Mouse (Mus musculus): ENCODE data around the gene Mob1a. TPM values are rescaled to one million over a fixed set of nuclear protein-coding genes. Genes with fewer than 3 reads are reported as not detected.

The Mob1a gene
- polyA plus RNA-seq, 1 experiment from 2014 or later, result 74.8 TPM

- under 1% methylated on average over 50 of the region's 53 CpGs for WGBS
- peak; percentile 95 for ATAC-seq (replicated peaks; ENCODE audit: low FRiP score, low TSS enrichment, low read depth)
- no peaks in the 10 kb centered on the region for H3K9me3 ChIP-seq (ENCODE audit: control insufficient read depth, low read length)
- peak overlapping the region; percentile 89 for H3K9ac ChIP-seq (ENCODE audit: low read length)
- H3K27me3 ChIP-seq (replicated peaks; ENCODE audit: control insufficient read depth, insufficient read depth, low read length), result no peaks in the 10 kb centered on the region
- peak overlapping the region; percentile 81 for H3K4me3 ChIP-seq (ENCODE audit: low read depth, low read length)
- peak; percentile 98 for DNase-seq (ENCODE audit: low spot score)
- H3K27ac ChIP-seq (ENCODE audit: low read depth), result no peak overlapping the region
- peaks cover 12% of the 10 kb centered on the region for H3K4me1 ChIP-seq (replicated peaks; ENCODE audit: control insufficient read depth, insufficient read depth, low read length)
- H3K36me3 ChIP-seq (ENCODE audit: control insufficient read depth, insufficient read depth, low read length), result peaks cover 18% of the 10 kb centered on the region; the same call in 1 of the 2 replicates
- peak overlapping the region; percentile 87 for H3K4me2 ChIP-seq (ENCODE audit: low read length)
These were observed 23.6 kb downstream of the Mob1a start for GRCm38 (mm10) chr6:83349274-83349958.

- H3K27me3 ChIP-seq (replicated peaks; ENCODE audit: control insufficient read depth, insufficient read depth, low read length), result no peaks in the 10 kb centered on the region
- H3K27ac ChIP-seq (ENCODE audit: low read depth), result no peak overlapping the region
- peak overlapping the region; percentile 81 for H3K4me3 ChIP-seq (ENCODE audit: low read depth, low read length)
- no peaks in the 10 kb centered on the region for H3K9me3 ChIP-seq (ENCODE audit: control insufficient read depth, low read length)
- peak overlapping the region; percentile 87 for H3K4me2 ChIP-seq (ENCODE audit: low read length)
- 80% methylated on average over 7 of the region's 7 CpGs for WGBS
- peaks cover 12% of the 10 kb centered on the region for H3K4me1 ChIP-seq (replicated peaks; ENCODE audit: control insufficient read depth, insufficient read depth, low read length)
- no peak for DNase-seq (ENCODE audit: low spot score)
- H3K9ac ChIP-seq (ENCODE audit: low read length), result peak overlapping the region; percentile 89
- no peak for ATAC-seq (replicated peaks; ENCODE audit: low FRiP score, low TSS enrichment, low read depth)
- peaks cover 18% of the 10 kb centered on the region; the same call in 1 of the 2 replicates for H3K36me3 ChIP-seq (ENCODE audit: control insufficient read depth, insufficient read depth, low read length)
These were observed 24.4 kb downstream of the Mob1a start for GRCm38 (mm10) chr6:83350172-83350571.

DNA sequence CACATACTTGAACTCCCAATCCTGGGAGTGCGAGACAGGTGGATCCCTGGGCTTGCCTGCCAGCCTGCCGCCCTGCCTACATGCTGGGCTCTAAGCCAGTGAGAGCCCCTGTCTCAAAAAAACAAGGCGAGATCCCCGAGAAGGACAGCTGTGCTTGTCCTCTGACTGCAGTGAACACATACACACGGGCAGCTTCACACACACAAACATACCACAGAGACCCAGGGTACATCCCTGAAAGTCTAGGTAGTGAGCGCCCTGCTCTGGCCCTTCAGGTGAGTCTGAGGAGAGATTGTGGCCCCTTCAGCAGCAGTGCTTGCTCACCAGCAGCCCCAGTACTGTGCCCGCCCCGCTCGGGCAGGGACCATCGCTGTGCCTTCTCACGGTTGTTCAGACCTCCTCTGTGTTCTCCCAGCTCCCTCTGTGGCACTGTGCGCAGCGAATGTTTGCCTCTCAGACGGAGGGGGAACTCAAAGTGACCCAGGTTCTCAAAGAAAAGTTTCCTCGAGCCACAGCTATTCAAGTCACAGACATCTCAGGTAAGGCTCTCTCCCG lies 25.1 kb downstream of the Mob1a start:
- 88% methylated on average over 16 of the region's 16 CpGs for WGBS
- Histone ChIP-seq H3K9ac (ENCODE audit: low read length) (no peak overlapping the region), H3K36me3 (ENCODE audit: control insufficient read depth, insufficient read depth, low read length) (peaks cover 26% of the 10 kb centered on the region; the same call in 1 of the 2 replicates), H3K4me3 (ENCODE audit: low read depth, low read length) (no peak overlapping the region), H3K27me3 (replicated peaks; ENCODE audit: control insufficient read depth, insufficient read depth, low read length) (no peaks in the 10 kb centered on the region), H3K27ac (ENCODE audit: low read depth) (no peak overlapping the region), H3K9me3 (ENCODE audit: control insufficient read depth, low read length) (no peaks in the 10 kb centered on the region), H3K4me1 (replicated peaks; ENCODE audit: control insufficient read depth, insufficient read depth, low read length) (peaks cover 12% of the 10 kb centered on the region), H3K4me2 (ENCODE audit: low read length) (no peak overlapping the region)
- DNase-seq (ENCODE audit: low spot score), result no peak
- no peak for ATAC-seq (replicated peaks; ENCODE audit: low FRiP score, low TSS enrichment, low read depth)

DNA sequence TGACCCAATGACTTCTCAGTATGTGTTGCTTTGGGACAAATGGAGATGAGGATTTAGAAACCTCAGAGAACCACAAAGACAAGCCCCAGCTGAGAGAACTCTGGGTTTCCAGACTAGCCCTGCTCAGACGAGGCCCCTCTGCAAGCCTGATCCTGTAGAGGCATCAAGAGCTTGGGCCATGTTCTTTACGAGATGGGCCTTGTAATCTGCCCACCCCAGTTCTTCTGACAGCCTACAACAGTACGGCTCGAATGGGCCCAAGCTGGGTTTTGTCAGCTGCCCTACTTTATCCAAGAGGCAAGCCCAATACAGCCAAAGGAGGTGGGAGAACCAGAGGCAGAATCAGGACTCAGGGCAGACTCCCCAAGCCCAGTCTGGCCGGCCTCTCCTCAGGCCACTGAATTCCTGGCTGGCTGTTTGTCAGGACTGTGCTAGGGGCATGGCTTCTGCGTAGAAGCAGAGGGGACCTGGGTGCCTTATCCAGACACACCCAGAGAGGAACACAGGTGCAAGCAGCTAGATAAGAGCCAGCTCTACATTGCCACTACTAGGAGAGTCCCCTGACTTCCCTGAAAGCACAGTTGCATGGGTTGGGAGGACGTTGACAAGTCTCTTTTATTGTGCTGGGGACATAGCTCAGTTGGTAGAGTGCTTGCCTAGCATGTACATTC lies 25.8 kb downstream of the Mob1a start:
- Histone ChIP-seq H3K27ac (ENCODE audit: low read depth) (no peak overlapping the region), H3K36me3 (ENCODE audit: control insufficient read depth, insufficient read depth, low read length) (peaks cover 26% of the 10 kb centered on the region; the same call in 1 of the 2 replicates), H3K9ac (ENCODE audit: low read length) (no peak overlapping the region), H3K4me1 (replicated peaks; ENCODE audit: control insufficient read depth, insufficient read depth, low read length) (peaks cover 12% of the 10 kb centered on the region), H3K27me3 (replicated peaks; ENCODE audit: control insufficient read depth, insufficient read depth, low read length) (no peaks in the 10 kb centered on the region), H3K9me3 (ENCODE audit: control insufficient read depth, low read length) (no peaks in the 10 kb centered on the region), H3K4me2 (ENCODE audit: low read length) (no peak overlapping the region), H3K4me3 (ENCODE audit: low read depth, low read length) (no peak overlapping the region)
- WGBS, result 75% methylated on average over 7 of the region's 7 CpGs
- ATAC-seq (replicated peaks; ENCODE audit: low FRiP score, low TSS enrichment, low read depth), result no peak
- no peak for DNase-seq (ENCODE audit: low spot score)

- H3K9ac ChIP-seq (ENCODE audit: low read length), result no peak overlapping the region
- no peak overlapping the region for H3K4me3 ChIP-seq (ENCODE audit: low read depth, low read length)
- H3K27me3 ChIP-seq (replicated peaks; ENCODE audit: control insufficient read depth, insufficient read depth, low read length), result no peaks in the 10 kb centered on the region
- H3K9me3 ChIP-seq (ENCODE audit: control insufficient read depth, low read length), result no peaks in the 10 kb centered on the region
- H3K4me2 ChIP-seq (ENCODE audit: low read length), result no peak overlapping the region
- 92% methylated on average over 24 of the region's 24 CpGs for WGBS
- no peak for ATAC-seq (replicated peaks; ENCODE audit: low FRiP score, low TSS enrichment, low read depth)
- DNase-seq (ENCODE audit: low spot score), result no peak
- H3K36me3 ChIP-seq (ENCODE audit: control insufficient read depth, insufficient read depth, low read length), result peaks cover 36% of the 10 kb centered on the region
- H3K27ac ChIP-seq (ENCODE audit: low read depth), result no peak overlapping the region
- peaks cover 12% of the 10 kb centered on the region for H3K4me1 ChIP-seq (replicated peaks; ENCODE audit: control insufficient read depth, insufficient read depth, low read length)
These were observed 27.0 kb downstream of the Mob1a start for GRCm38 (mm10) chr6:83352666-83353410.

DNA sequence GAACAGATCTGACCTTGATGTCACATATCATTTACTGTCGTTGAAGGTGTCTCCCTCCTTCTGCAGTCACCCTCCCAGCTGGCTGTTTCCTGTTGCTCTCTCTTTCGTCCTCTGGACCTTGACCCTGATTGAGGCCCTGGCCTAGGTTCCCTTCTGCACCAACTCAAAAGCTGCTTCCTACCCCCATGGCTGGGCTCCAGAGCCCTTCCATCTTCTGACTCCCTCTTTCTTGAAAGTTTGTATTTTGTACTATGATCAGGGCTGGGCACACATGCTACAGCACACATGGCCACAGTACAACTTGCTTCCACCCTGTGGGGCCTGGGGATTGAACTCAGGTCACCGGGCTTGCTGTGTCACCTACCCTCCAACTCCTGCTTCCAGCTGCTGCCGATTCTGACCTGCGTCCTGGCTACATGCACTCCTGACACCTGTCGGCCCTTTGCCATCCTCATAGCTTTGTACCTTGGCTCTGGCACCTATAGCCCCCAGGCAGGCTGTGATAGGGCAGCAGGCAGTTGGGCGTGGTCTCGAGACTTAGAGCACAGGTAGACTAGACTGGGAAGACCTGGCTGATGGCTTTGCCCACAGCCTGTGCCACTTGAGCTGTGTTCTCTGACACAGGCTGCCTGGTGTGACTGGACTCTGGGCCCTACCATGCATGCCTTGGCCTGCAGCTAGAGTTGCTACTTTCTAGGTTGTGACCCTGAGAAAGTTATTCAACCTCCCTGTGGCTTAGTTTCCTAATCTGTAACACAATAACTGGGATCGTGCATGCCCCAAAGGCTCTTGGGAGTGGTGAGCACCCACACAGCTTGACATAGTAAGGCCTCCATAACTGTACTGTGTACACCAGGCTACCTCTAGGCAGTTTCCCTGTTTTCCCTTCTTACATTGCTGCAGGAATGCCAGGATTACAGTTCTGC lies 29.3 kb downstream of the Mob1a start:
- Histone ChIP-seq H3K4me1 (replicated peaks; ENCODE audit: control insufficient read depth, insufficient read depth, low read length) (peaks cover 3% of the 10 kb centered on the region), H3K27me3 (replicated peaks; ENCODE audit: control insufficient read depth, insufficient read depth, low read length) (no peaks in the 10 kb centered on the region), H3K4me3 (ENCODE audit: low read depth, low read length) (no peak overlapping the region), H3K4me2 (ENCODE audit: low read length) (no peak overlapping the region), H3K9ac (ENCODE audit: low read length) (no peak overlapping the region), H3K36me3 (ENCODE audit: control insufficient read depth, insufficient read depth, low read length) (peaks cover 58% of the 10 kb centered on the region), H3K27ac (ENCODE audit: low read depth) (no peak overlapping the region), H3K9me3 (ENCODE audit: control insufficient read depth, low read length) (no peaks in the 10 kb centered on the region)
- WGBS, result 78% methylated on average over 9 of the region's 9 CpGs
- ATAC-seq (replicated peaks; ENCODE audit: low FRiP score, low TSS enrichment, low read depth) (no peak), DNase-seq (ENCODE audit: low spot score) (no peak)

DNA sequence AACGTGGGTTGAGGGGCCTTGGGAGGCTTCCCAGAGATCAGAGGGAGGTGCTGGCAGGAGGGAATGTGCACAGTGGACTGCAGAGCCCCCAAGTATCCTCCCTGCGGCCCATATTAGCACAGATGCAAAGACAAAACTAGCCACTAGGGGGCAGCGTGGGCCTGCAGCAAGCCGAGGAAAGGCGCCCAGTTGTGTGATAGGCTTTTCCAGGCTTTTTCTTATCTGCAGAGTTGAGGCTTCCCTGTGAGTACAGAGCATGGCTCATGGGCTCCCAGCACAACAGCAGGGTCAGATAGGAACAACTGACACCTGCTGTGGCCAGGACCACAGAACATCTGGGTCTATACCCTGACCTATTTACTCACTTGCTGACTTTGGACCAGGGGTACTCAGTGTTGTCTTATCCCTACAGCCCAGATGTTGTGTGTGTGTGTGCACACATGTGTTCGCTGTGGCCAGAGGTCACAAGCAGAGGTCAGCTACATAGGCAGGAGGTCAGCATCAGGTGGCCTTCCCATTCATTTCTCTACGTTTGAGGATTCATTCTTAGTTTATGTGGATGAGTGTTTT lies 30.8 kb downstream of the Mob1a start:
- ATAC-seq (replicated peaks; ENCODE audit: low FRiP score, low TSS enrichment, low read depth) (peak; percentile 44), DNase-seq (ENCODE audit: low spot score) (peak; percentile 95)
- H3K4me2 ChIP-seq (ENCODE audit: low read length), result no peak overlapping the region
- H3K4me1 ChIP-seq (replicated peaks; ENCODE audit: control insufficient read depth, insufficient read depth, low read length), result no peaks in the 10 kb centered on the region
- H3K36me3 ChIP-seq (ENCODE audit: control insufficient read depth, insufficient read depth, low read length), result peaks cover 69% of the 10 kb centered on the region
- no peaks in the 10 kb centered on the region for H3K9me3 ChIP-seq (ENCODE audit: control insufficient read depth, low read length)
- 26% methylated on average over 7 of the region's 7 CpGs for WGBS
- no peak overlapping the region for H3K4me3 ChIP-seq (ENCODE audit: low read depth, low read length)
- no peak overlapping the region for H3K9ac ChIP-seq (ENCODE audit: low read length)
- H3K27me3 ChIP-seq (replicated peaks; ENCODE audit: control insufficient read depth, insufficient read depth, low read length), result no peaks in the 10 kb centered on the region
- no peak overlapping the region for H3K27ac ChIP-seq (ENCODE audit: low read depth)

Data from intestine, embryonic 14.5 days (tissue).